ENCODE assay signal across 8 mouse cellular contexts in genomic region chr7:138909277-138910192, GRCm38 (mm10). TPM values are rescaled to one million over a fixed set of nuclear protein-coding genes. Genes with fewer than 3 reads are reported as not detected.
DNase-seq lines count a peak whose midpoint lies in the region; ATAC-seq lines count a peak whose summit lies in the region.

TSS of gene Bnip3 (minus strand) at chr7:138909519.

- H3K4me3 ChIP-seq in embryonic facial prominence, embryonic 10.5 days = peak within 1 kb of the TSS; percentile 92
- peak within 1 kb of the TSS; percentile 66 for H3K4me3 ChIP-seq in midbrain, embryonic 11.5 days (ENCODE audit: low read depth, low read length)

- intact Hi-C loops in left cerebral cortex, postnatal 4 days (cut with DNase I) = no loop called here

- no peaks in the 10 kb centered on the region for H3K27me3 ChIP-seq in embryonic facial prominence, embryonic 10.5 days (replicated peaks; ENCODE audit: low read depth, poor library complexity, severe bottlenecking)
- peaks cover 5% of the 10 kb centered on the region; the same call in 1 of the 2 replicates for H3K27me3 ChIP-seq in midbrain, embryonic 11.5 days (ENCODE audit: control insufficient read depth, insufficient read depth, low read length)

- whole genome bisulfite sequencing in embryonic facial prominence, embryonic 10.5 days = under 1% methylated on average over 66 of the region's 66 CpGs
- under 1% methylated on average over 65 of the region's 66 CpGs for WGBS in midbrain, embryonic 11.5 days

- peak within 1 kb of the TSS; percentile 85 for H3K4me2 ChIP-seq in midbrain, embryonic 11.5 days

- H3K9ac ChIP-seq in midbrain, embryonic 11.5 days (ENCODE audit: low read length) = peak within 1 kb of the TSS; percentile 81

- peak within 1 kb of the TSS; percentile 96 for H3K27ac ChIP-seq in embryonic facial prominence, embryonic 10.5 days (replicated peaks)
- H3K27ac ChIP-seq in midbrain, embryonic 11.5 days (ENCODE audit: low read depth, low read length) = peak within 1 kb of the TSS; percentile 32; the same call in 1 of the 2 replicates

- DNase-seq in adrenal gland, postnatal 14 days = peak; percentile 97
- DNase-seq in embryonic facial prominence, embryonic 10.5 days (ENCODE audit: low spot score) = peak; percentile 98
- DNase-seq in kidney, adult 11 months = peak; percentile 96
- peak; percentile 90 for DNase-seq in left cerebral cortex, postnatal 4 days
- peak; percentile 99 for DNase-seq in midbrain, embryonic 11.5 days (ENCODE audit: low spot score, missing footprints)
- peak; percentile 85 for DNase-seq in right cerebral cortex, postnatal 4 days
- DNase-seq in yolk sac, embryonic 10.5 days (ENCODE audit: low spot score) = peak; percentile 98

- no peaks in the 10 kb centered on the region for H3K9me3 ChIP-seq in embryonic facial prominence, embryonic 10.5 days
- no peaks in the 10 kb centered on the region for H3K9me3 ChIP-seq in midbrain, embryonic 11.5 days (ENCODE audit: control insufficient read depth, low read length)

- H3K36me3 ChIP-seq in embryonic facial prominence, embryonic 10.5 days (replicated peaks) = peaks cover 7% of the 10 kb centered on the region
- H3K36me3 ChIP-seq in midbrain, embryonic 11.5 days (ENCODE audit: control insufficient read depth, insufficient read depth, low read length) = no peaks in the 10 kb centered on the region

- ATAC-seq in granulocyte monocyte progenitor cell, adult 5-6 weeks (replicated peaks; ENCODE audit: poor library complexity, severe bottlenecking) = peak; percentile 89
- peak; percentile 98 for ATAC-seq in midbrain, embryonic 11.5 days (ENCODE audit: low FRiP score)

- peaks cover 49% of the 10 kb centered on the region for H3K4me1 ChIP-seq in embryonic facial prominence, embryonic 10.5 days
- H3K4me1 ChIP-seq in midbrain, embryonic 11.5 days (ENCODE audit: control insufficient read depth, insufficient read depth, low read length) = peaks cover 25% of the 10 kb centered on the region

RNA-seq across cellular contexts. Expression of gene Bnip3, which starts in this region (rescaled TPM):
- total RNA-seq in adrenal gland, postnatal 14 days (2021) = 233 and 293 TPM in 2 replicates
- 121 and 133 TPM in 2 replicates for polyA plus RNA-seq in embryonic facial prominence, embryonic 10.5 days (2016; fragmentation: Nextera tagmentation; extraction: Ambion mirVana)
- total RNA-seq in granulocyte monocyte progenitor cell, adult 5-6 weeks (2014; fragmentation: Nextera tagmentation) = 23.0 and 24.0 TPM in 2 replicates
- total RNA-seq in granulocyte monocyte progenitor cell, adult 5-6 weeks (2017) = 17.9 and 22.9 TPM in 2 replicates
- 10 to 100 TPM; 57.0 to 58.0 TPM for total RNA-seq in left cerebral cortex, postnatal 4 days (2021)
- 80.0 and 86.1 TPM in 2 replicates for polyA plus RNA-seq in midbrain, embryonic 11.5 days (2014; fragmentation: Nextera tagmentation; extraction: Ambion mirVana)

Comparison
In these comparisons a context has a peak if more than half of its experiments do, and no peak if none do; other contexts are left out.
1. Peak in every context shown above with its lines: DNase-seq, ATAC-seq, H3K4me3 ChIP-seq and H3K27ac ChIP-seq.